Mouse (Mus musculus): ENCODE results near the gene Spp1. TPM values are rescaled to one million over a fixed set of nuclear protein-coding genes. Genes with fewer than 3 reads are reported as not detected.

Spp1 gene
- total and polyA plus RNA-seq, 3 experiments, result 0.35 to 0.77 TPM; not detected in 1

GRCm38 (mm10) chr5:104399291-104399950 lies 35.5 kb upstream of the Spp1 start:
- no peak overlapping the region for H3K27ac ChIP-seq (ENCODE audit: control insufficient read depth, low read depth, low read length)
- no peaks in the 10 kb centered on the region for H3K27me3 ChIP-seq (ENCODE audit: control insufficient read depth in 1 of 2, insufficient read depth in 2 of 2, low read length in 2 of 2)
- no peaks in the 10 kb centered on the region for H3K4me1 ChIP-seq (ENCODE audit: control insufficient read depth in 1 of 2, insufficient read depth in 2 of 2, low read length in 2 of 2)
- H3K79me2 ChIP-seq (ENCODE audit: control insufficient read depth, insufficient read depth, low read length, poor library complexity), result no peaks in the 10 kb centered on the region
- H3K9ac ChIP-seq (ENCODE audit: control insufficient read depth, low read depth, low read length, poor library complexity, severe bottlenecking), result no peak overlapping the region
- H3K4me3 ChIP-seq (ENCODE audit: control insufficient read depth in 1 of 2, insufficient read depth in 1 of 2, low read depth in 2 of 2, low read length in 2 of 2), result no peak overlapping the region
- DNase-seq (ENCODE audit: low read depth, low spot score), result no peak
- no peak for TF ChIP-seq USF1 (IDR thresholded peaks at IDR 0.05; ENCODE audit: low read depth, low read length)
- no peak for TF ChIP-seq TBP (IDR thresholded peaks at IDR 0.05; ENCODE audit: low read depth, low read length)
- no peak for TF ChIP-seq NRF1 (IDR thresholded peaks at IDR 0.05; ENCODE audit: insufficient read depth, low read depth, low read length, poor library complexity, severe bottlenecking)
- no peaks in the 10 kb centered on the region for H3K9me3 ChIP-seq (replicated peaks; ENCODE audit: insufficient read depth, low read length)
- H3K36me3 ChIP-seq (ENCODE audit: control insufficient read depth in 1 of 2, insufficient read depth in 2 of 2, low read length in 2 of 2), result no peaks in the 10 kb centered on the region

- H3K4me3 ChIP-seq (ENCODE audit: control insufficient read depth in 1 of 2, insufficient read depth in 1 of 2, low read depth in 2 of 2, low read length in 2 of 2), result no peak overlapping the region
- H3K27me3 ChIP-seq (ENCODE audit: control insufficient read depth in 1 of 2, insufficient read depth in 2 of 2, low read length in 2 of 2), result no peaks in the 10 kb centered on the region
Measured at GRCm38 (mm10) chr5:104399970-104400369, 34.9 kb upstream of the Spp1 start.

GRCm38 (mm10) chr5:104402651-104403050 lies 32.3 kb upstream of the Spp1 start:
- Histone ChIP-seq H3K36me3 (ENCODE audit: control insufficient read depth in 1 of 2, insufficient read depth in 2 of 2, low read length in 2 of 2) (no peaks in the 10 kb centered on the region), H3K27me3 (ENCODE audit: control insufficient read depth in 1 of 2, insufficient read depth in 2 of 2, low read length in 2 of 2) (no peaks in the 10 kb centered on the region), H3K9me3 (replicated peaks; ENCODE audit: insufficient read depth, low read length) (no peaks in the 10 kb centered on the region), H3K9ac (ENCODE audit: control insufficient read depth, low read depth, low read length, poor library complexity, severe bottlenecking) (no peak overlapping the region), H3K4me3 (ENCODE audit: control insufficient read depth in 1 of 2, insufficient read depth in 1 of 2, low read depth in 2 of 2, low read length in 2 of 2) (no peak overlapping the region), H3K27ac (ENCODE audit: control insufficient read depth, low read depth, low read length) (no peak overlapping the region), H3K79me2 (ENCODE audit: control insufficient read depth, insufficient read depth, low read length, poor library complexity) (no peaks in the 10 kb centered on the region), H3K4me1 (ENCODE audit: control insufficient read depth in 1 of 2, insufficient read depth in 2 of 2, low read length in 2 of 2) (no peaks in the 10 kb centered on the region)
- TF ChIP-seq GABPA (IDR thresholded peaks at IDR 0.05; ENCODE audit: low read depth, low read length) (no peak), MAZ (IDR thresholded peaks at IDR 0.05; ENCODE audit: low read depth, low read length) (no peak), USF2 (IDR thresholded peaks at IDR 0.05; ENCODE audit: borderline replicate concordance in 1 of 2, insufficient read depth in 1 of 2, low read depth in 1 of 2, low read length in 2 of 2) (no peak), CTCF (IDR thresholded peaks at IDR 0.05 in 2 of 3, conservative IDR thresholded peaks at IDR 0.05 in 1 of 3; ENCODE audit: control insufficient read depth in 1 of 3, insufficient read depth in 1 of 3, low read depth in 2 of 3, low read length in 3 of 3, poor library complexity in 1 of 3, severe bottlenecking in 1 of 3) (no peak), ETS1 (IDR thresholded peaks at IDR 0.05; ENCODE audit: low read depth, low read length) (no peak), JUND (IDR thresholded peaks at IDR 0.05; ENCODE audit: low read depth, low read length) (no peak), RCOR1 (IDR thresholded peaks at IDR 0.05; ENCODE audit: low read depth, low read length) (no peak), MAFK (IDR thresholded peaks at IDR 0.05; ENCODE audit: borderline replicate concordance, low read depth, low read length) (no peak), UBTF (IDR thresholded peaks at IDR 0.05; ENCODE audit: borderline replicate concordance, insufficient read depth, low read depth, low read length) (no peak), CHD2 (IDR thresholded peaks at IDR 0.05; ENCODE audit: low read length) (no peak), POLR2AphosphoS5 (IDR thresholded peaks at IDR 0.05; ENCODE audit: borderline replicate concordance, low read depth, low read length) (no peak), POLR2A (IDR thresholded peaks at IDR 0.05; ENCODE audit: control insufficient read depth in 1 of 2, insufficient read depth in 1 of 2, low read depth in 1 of 2, low read length in 2 of 2, poor library complexity in 1 of 2) (no peak)
- DNase-seq (ENCODE audit: low read depth, low spot score), result no peak

More at GRCm38 (mm10) chr5:104399970-104400369, 34.9 kb upstream of the Spp1 start:
- TF ChIP-seq MAX (IDR thresholded peaks at IDR 0.05; ENCODE audit: low read length) (no peak), UBTF (IDR thresholded peaks at IDR 0.05; ENCODE audit: borderline replicate concordance, insufficient read depth, low read depth, low read length) (no peak), RCOR1 (IDR thresholded peaks at IDR 0.05; ENCODE audit: low read depth, low read length) (no peak)
- H3K79me2 ChIP-seq (ENCODE audit: control insufficient read depth, insufficient read depth, low read length, poor library complexity), result no peaks in the 10 kb centered on the region
- no peak overlapping the region for H3K9ac ChIP-seq (ENCODE audit: control insufficient read depth, low read depth, low read length, poor library complexity, severe bottlenecking)
- no peaks in the 10 kb centered on the region for H3K4me1 ChIP-seq (ENCODE audit: control insufficient read depth in 1 of 2, insufficient read depth in 2 of 2, low read length in 2 of 2)
- no peak for DNase-seq (ENCODE audit: low read depth, low spot score)
- H3K27ac ChIP-seq (ENCODE audit: control insufficient read depth, low read depth, low read length), result no peak overlapping the region
- H3K9me3 ChIP-seq (replicated peaks; ENCODE audit: insufficient read depth, low read length), result no peaks in the 10 kb centered on the region
- H3K36me3 ChIP-seq (ENCODE audit: control insufficient read depth in 1 of 2, insufficient read depth in 2 of 2, low read length in 2 of 2), result no peaks in the 10 kb centered on the region
